Mouse (Mus musculus) CD4-positive, CD25-positive, alpha-beta regulatory T cell, adult 4 months (primary cell): ENCODE results near the gene Pxmp4. TPM values are rescaled to one million over a fixed set of nuclear protein-coding genes. Genes with fewer than 3 reads are reported as not detected.

Source experiments
- ATAC-seq: one replicate; pipeline ENCODE4 v1.8.0; 2017
- polyA plus RNA-seq, 2 experiments: library from polyadenylated mRNA; unstranded; fragments of 100-300 nt; shearing (Covaris generic); gene quantifications; one replicate each; pipeline ENCODE4 v1.2.1; 2017

Gene Pxmp4
- polyA plus RNA-seq, 2 experiments from 2014 or later, result 15.4 to 20.9 TPM

DNA sequence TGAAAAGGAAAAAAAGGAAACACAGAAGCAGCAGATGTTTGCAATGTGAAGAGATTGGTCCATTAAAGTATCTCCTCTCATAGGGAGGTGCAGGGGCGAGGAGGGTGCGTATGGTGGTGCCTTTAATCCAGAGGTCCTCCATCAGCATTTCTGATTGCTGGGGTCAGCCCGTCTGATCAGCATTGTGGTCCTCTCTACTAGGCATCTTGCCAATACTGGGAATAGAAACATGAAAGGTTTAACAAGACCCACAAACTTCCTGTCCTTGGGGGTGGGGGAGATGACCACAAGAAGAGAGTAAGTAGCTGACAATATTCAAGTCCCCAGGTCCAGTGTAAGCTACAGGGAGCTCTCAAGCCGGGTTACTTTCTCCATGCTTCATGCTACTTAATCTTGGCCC is 32.8 kb downstream of the Pxmp4 start:
- ATAC-seq, result no peak

GRCm38 (mm10) chr2:154569836-154570286 is 33.6 kb downstream of the Pxmp4 start, which contains the start of gene E2f1:
TSS of gene E2f1 (minus strand) at chr2:154569892.
- ATAC-seq, result peak; percentile 94

DNA sequence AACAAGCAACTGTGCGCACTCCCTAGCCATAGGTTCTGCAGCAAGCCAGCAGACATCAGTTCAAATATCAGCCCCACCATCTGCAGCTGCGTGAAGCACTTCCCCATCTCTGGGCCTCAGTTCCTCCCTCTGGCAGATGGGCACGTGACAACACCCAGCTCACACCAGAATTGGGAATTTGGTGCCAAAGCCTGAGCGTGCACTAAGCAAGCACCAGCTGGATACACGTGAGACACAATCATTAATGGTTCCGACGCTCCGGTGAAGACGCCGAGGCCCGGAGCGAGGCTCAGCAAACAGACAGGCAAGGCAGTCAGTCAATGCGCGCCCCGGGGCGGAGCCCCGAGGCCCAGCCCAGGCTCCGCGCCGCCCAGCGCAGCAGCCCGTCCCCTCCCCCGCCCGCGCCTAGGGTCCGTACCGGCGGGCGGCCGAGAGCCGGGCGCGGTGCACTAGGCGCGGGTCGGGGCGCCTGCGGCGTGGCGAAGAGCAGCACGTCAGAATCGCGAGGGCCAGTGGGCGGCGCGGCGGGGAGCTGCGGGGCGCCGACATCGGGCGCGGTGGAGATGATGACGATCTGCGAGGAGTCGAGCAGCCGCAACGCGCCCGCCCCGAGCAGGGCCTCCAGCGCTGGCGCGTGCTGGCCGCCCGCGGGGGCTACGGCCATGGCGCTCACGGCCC is 34.3 kb downstream of the Pxmp4 start:
- peak; percentile 37 for ATAC-seq

DNA sequence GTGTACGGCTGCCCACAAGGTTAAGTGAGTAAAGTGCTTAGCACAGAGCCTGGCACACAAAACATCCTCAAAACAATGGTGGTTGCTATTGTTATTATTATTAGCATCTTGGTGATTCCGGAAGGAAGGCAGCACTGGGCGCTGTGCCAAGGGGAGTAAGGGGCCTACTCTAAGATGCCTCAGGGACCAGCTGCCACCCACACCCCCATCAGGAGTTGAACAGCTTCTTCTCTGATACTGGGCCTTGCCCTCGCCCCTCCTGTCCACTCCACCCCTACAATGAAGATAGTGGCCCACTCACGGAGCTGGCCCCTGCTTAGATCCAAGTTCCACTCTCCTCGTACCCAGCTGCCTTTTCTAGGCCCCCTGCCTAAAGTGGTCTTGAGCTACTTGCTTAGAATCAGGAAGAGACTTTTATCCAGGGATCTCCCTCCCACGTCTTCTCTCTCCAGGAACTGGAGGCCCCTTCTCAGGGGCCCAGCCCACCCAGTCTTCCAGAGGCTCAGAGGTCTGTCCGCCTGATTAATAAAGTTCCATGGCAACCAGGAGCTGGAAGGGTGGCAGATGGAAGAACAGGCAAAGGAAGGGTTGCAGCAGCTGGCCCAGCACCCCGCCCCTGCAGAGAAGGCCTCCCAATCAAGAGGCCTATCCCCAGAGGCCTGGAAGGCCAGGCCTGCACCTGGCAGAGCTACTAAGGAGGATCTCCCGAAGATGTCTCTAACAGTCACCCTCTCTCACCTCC is 35.0 kb downstream of the Pxmp4 start:
- ATAC-seq, result no peak

DNA sequence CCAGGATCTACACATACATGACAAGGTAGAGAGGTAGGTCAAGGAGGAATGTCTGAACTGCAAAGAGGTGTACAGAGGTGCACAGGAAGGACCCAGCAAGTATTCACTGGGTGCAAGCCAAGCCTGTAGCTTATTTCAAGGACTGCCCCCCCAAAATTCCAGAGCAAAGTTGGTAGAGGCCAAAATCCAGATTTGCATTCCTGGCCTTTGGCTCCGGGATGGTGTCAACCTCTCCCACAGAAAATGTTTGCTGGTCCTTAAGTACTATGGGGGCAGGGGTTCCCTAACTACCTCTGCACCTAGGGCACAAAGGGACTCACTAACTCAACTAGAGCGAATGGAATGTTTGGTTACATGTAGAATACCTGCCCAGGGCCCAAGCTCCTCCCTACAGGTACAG is 35.7 kb downstream of the Pxmp4 start:
- no peak for ATAC-seq

GRCm38 (mm10) chr2:154566641-154567040 is 36.9 kb downstream of the Pxmp4 start:
- ATAC-seq, result no peak

GRCm38 (mm10) chr2:154565562-154565961 is 37.9 kb downstream of the Pxmp4 start:
- ATAC-seq, result no peak

DNA sequence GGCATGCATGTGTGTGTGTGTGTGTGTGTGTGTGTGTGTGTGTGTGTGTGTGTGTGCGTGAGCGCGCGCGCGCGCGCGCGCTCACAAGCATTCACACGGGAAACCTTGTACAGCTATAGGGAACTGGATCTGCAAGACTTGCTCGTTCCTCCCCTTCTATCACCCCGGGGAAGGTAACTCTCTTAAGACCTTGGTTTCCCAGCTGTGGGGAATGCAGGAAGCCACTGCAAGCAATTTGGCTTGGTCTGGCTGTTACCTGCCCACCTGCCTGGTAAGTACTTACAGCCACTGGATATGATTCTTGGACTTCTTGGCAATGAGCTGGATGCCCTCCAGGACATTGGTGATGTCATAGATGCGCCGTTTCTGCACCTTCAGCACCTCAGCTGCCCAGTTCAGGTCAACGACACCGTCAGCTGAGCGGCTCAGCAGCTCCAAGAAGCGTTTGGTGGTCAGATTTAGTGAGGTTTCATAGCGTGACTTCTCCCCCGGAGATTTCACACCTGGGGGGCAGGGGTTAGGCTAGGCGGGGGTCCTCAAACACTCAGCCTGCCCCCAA is 39.8 kb downstream of the Pxmp4 start:
- no peak for ATAC-seq

DNA sequence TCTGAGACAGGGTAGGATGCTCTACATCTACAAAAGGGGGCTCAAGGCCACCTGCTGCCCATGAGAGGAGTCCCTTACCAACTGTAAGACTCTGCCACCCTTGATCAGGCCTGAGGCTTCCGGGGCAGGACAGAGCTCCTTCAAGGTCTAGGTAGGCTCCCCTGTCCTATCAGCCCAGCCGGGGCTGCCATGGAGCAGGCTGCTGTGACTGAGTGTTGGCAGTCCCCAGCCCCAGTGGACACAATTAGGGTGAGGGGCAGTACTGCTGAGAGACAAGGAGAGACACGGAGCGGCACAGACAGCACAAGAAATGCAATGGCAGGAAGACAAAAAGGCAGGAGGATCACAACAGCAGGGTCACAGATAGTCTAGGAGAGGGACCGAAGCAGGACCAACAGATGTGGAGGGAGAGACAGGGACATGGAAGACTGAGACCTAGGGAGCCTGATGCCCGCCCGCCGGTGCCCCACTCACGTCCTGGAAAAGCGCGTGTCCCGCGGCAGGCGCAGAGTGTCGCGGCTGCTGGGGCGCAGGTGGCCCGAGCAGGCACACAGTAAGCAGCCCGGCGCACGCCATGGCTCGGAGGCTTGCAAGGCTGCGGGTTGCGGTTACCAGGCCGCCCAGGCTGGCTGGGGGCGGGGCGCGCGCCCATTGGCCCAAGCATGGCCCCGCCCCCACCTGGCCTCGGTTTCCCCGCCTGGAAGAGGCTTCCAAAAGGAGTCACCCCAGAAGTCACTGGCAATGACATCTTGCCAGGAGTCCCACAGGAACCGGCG is 45.1 kb downstream of the Pxmp4 start, which contains the start of gene Necab3:
Gene Necab3 (minus strand): TSS at position 627 of the 776 bp plus-strand sequence.
- peak; percentile 63 for ATAC-seq

DNA sequence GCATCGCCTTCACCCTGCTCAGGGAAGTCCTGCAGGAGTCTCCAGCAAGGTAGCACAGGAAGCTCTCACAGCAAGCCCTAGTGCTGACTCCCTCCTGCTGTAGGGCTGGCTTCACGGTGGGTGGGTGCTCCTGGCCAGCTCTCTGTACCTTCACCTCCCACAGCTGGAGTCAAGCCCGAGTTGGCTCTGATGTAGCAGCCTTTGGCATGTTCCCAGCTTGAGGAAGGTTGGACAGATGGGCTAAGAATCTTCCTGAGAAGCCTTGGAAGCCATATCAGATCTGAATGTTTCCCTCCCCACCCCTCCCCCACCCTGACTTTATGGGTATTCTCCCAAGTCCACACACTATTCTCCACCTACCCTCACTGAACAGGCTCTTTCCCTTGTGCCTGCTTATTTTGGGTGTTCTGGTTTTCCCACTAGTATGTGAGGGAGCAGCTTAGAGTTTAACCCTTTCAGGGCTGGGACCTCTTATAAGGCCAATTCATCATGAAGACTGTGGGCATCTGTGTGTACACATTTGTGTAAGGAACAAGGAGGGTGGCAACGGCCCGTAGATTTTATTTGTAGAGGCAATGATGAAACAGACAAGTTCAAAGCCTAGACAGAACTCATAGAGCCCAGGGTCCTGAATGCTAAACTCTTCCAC is 46.2 kb downstream of the Pxmp4 start:
- no peak for ATAC-seq

DNA sequence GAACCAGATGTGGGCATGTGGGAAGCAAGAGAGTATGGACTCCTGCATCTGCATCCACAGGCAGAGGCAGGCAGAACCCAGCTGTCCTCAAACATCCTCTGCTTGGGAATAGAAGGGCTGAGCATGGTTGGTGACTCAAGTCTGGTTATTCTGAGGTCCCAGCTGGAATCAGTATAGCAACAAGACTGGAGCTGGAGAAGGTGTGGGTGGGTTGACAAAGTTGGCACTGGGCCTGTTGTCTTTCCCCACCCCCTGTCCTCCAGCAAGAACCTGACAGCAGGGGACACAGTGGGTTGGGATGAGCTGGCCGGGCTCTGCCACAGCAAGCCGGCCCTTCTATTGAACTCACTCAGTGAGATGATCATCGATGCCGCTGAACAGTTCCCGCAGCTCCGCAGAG is 48.3 kb downstream of the Pxmp4 start:
- no peak for ATAC-seq

- ATAC-seq, result peak; percentile 77
These were observed 51.0 kb downstream of the Pxmp4 start for GRCm38 (mm10) chr2:154552424-154552907.

- ATAC-seq, result no peak
These were observed 51.6 kb downstream of the Pxmp4 start for GRCm38 (mm10) chr2:154551927-154552326.

GRCm38 (mm10) chr2:154551476-154551875 is 52.0 kb downstream of the Pxmp4 start, which contains the start of gene Actl10:
TSS of gene Actl10 (plus strand) at chr2:154551776.
- ATAC-seq, result no peak

DNA sequence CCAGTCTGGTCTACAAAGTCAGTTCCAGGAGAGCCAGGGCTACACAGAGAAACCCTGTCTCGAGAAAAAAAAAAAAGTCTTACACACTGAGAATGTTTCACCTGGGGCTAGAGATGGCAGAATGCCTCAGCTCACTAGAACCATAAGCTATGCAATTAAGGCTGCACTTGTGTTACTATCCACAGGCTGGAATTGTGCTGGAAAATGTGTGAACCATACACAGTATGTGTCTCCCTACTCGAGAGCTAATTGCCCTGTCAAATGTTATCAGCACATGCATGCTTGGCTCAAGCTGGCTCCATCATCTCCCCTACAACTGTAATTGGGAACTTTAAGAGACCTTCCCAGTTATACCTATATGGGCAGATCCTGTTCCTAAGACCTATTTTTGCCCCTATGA is 52.6 kb downstream of the Pxmp4 start:
- no peak for ATAC-seq

- ATAC-seq, result no peak
These were observed 53.7 kb downstream of the Pxmp4 start for GRCm38 (mm10) chr2:154549886-154550189.

DNA sequence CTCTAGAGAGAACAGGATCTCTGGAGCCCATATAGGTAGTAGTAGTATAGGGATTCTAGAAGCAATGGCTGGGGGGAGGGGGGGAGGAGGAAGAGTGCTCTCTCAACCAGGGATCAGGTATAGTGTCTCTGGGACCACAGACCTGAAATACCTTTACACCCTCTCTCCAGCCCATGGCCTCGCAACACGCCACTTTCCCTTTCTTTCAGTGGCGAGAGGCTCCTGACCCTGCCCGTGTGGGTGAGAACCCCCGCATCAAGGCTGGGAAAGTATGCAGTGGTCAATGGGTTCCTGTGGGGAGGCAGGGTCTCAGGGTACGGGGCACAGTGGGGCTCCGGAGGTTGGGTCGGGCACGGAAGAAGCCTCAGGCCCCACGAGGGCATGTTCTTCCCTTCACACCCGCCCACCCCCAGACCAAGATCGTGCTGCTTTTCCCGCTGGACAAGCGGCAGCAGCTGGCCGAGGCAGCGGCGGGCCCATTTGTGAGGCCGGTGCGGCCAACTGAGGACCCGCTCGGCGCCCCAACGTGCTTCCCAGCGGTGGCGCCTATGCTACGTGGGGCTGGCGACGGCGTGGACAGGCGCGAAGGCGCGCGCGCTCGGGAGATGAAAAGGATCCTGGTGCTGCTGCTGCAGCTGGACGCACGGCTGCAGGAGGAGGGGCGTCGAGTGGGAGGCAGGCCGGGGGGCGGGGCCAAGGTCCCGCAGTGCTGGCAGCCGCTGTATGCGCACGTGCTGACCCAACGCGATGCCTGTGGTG is 54.2 kb downstream of the Pxmp4 start:
- ATAC-seq, result no peak

DNA sequence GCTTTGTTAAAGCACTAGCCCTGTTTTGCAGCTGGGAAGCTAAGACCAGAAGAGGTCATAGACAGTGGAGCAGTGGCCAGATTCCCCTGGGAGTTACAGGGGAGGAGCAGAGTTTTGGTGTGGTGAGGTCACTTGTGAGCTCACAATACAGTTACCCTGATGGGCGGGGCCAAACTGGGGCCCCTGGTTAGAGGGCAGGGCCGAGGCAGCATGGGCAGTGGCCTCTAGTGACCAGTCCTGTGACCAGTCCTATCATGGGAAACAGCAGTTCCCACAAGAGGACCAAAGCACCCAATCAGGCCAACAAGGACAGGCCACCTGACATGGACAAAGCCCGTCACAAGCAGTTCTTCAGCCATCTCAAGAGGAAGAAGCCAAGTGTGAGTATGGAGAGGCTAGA is 54.8 kb downstream of the Pxmp4 start:
- ATAC-seq, result no peak

DNA sequence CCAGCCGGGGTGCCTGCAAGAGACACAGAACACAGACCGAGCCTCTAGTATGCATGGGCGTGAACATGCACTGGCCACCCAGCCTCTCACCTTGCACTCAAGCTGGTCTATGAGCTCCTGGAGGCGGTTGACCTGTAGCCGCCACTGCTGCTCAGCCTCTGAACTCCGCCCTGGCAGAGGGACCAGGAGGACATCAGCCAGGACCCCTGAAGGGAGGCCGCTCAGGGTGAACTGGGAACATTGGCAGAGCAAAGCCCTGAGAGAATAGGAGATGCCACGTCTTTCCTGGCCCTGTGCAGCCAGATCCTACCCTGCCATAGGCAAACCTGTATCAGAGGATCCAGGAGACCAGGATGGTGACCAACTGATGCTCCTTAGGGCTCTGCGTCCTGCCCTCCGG is 56.8 kb downstream of the Pxmp4 start, which contains the start of gene 1700003F12Rik:
Gene 1700003F12Rik (plus strand): TSS at position 375 of the 400 bp plus-strand sequence.
- ATAC-seq, result no peak

DNA sequence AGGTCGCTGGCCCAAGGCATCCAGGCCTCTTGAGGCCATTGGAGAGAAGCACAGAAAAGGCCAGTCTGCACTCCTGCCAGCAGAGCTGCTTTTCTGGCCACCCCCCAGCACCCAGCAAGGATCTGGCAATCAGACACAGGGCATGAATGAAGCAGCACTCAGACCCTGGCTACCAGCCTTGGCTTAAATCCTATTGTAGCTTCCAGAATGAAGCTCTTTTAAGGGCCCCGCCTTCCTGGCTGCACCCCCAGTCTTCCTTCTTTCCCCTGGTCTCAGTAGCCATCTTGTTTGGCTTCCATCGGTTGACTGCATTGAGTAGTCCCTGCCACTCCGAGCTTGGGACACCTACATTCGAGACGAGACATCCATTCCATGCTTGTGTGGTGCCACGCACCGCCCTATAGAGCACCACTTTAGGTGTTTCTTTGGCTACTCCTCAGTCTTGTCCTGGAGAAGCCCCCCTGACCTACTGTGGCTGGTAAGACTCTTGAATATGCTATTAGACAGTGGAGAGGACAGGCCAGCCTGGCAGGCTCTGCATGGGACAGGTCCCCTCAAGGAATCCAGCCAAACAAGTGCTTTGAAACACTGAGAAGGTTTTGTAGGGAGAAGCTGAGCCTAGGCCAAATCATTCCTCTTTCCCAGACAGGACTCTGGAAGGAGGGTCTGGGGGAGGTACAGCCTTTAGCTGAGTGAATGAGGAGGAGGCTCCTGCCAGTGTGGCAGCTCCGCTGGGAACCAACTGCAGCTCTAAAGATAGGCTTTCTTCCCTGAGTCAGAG is 59.8 kb downstream of the Pxmp4 start:
- ATAC-seq, result no peak

- ATAC-seq, result no peak
These were observed 61.9 kb downstream of the Pxmp4 start for GRCm38 (mm10) chr2:154541630-154542029.
